Mouse (Mus musculus) hindbrain, postnatal 0 days (tissue): ENCODE results near the gene Unc79. TPM values are rescaled to one million over a fixed set of nuclear protein-coding genes. Genes with fewer than 3 reads are reported as not detected.
A peak's percentile ranks its signal among the peaks of the same experiment; 100 is the strongest.

Source experiments
- ATAC-seq: fragments of 200-750 bp; cut with Nextera tagmentation; 2 replicates; pipeline ENCODE4 v1.8.0; 2017; ENCODE audit warnings: mild to moderate bottlenecking, moderate TSS enrichment, moderate library complexity
- DNase-seq: peaks from one replicate; pipeline ENCODE4 v3.0.0-alpha.2; 2015; ENCODE audit warnings: low spot score
- H3K27ac ChIP-seq: fragments of 300-500 bp; sonication (generic); 2 replicates; pipeline ENCODE4 v1.5.1; 2014; ENCODE audit warnings: mild to moderate bottlenecking
- H3K27me3 ChIP-seq: fragments of 300-500 bp; sonication (generic); 2 replicates; pipeline ENCODE4 v1.6.1; 2014; ENCODE audit warnings: low read length, mixed read lengths; ENCODE audit not compliant: insufficient read depth
- H3K36me3 ChIP-seq: fragments of 300-500 bp; sonication (generic); 2 replicates; pipeline ENCODE4 v1.6.1; 2014; ENCODE audit warnings: low read length, mixed read lengths; ENCODE audit not compliant: insufficient read depth
- H3K4me1 ChIP-seq: fragments of 300-500 bp; sonication (generic); 2 replicates; pipeline ENCODE4 v1.6.1; 2014; ENCODE audit warnings: antibody characterized with exemption, low read length, mixed read lengths; ENCODE audit not compliant: insufficient read depth
- H3K4me2 ChIP-seq: fragments of 300-500 bp; sonication (generic); 2 replicates; pipeline ENCODE4 v1.6.1; 2014; ENCODE audit warnings: low read depth, mild to moderate bottlenecking, low read length, moderate library complexity, mixed read lengths
- H3K4me3 ChIP-seq: fragments of 300-500 bp; sonication (generic); 2 replicates; pipeline ENCODE4 v1.5.1; 2014; ENCODE audit warnings: low read length
- H3K9ac ChIP-seq: fragments of 300-500 bp; sonication (generic); replicated peaks from 2 replicates; pipeline ENCODE4 v1.6.1; 2014; ENCODE audit warnings: mild to moderate bottlenecking, low read length, moderate library complexity, mixed read lengths
- H3K9me3 ChIP-seq: fragments of 300-500 bp; sonication (generic); 2 replicates; pipeline ENCODE4 v1.6.1; 2016; ENCODE audit warnings: low read length, mixed read lengths
- CTCF ChIP-seq: IDR thresholded peaks from 2 replicates; pipeline ENCODE4 v1.5.1; 2016; ENCODE audit warnings: antibody characterized with exemption, control low read depth, low read depth
- WGBS: fragments of 180-500 bp; shearing (Covaris S2); extraction: QIAGEN DNeasy Blood & Tissue Kit; methylation state at CpG from one replicate; pipeline ENCODE4 v1.1.7; 2014; 5-methylcytosine and 5-hydroxymethylcytosine counted together
- polyA plus RNA-seq: library from polyadenylated mRNA; unstranded; fragments of >200 nt; fragmentation: Nextera tagmentation; extraction: Ambion mirVana; gene quantifications from 2 replicates; pipeline ENCODE4 v1.2.1, GENCODE M21; 2015
- total RNA-seq: library from RNA; depleted of rRNA; stranded (reverse); fragments of >200 nt; gene quantifications from 2 replicates; pipeline ENCODE4 v1.2.3, GENCODE M21; 2014

The Unc79 gene
- total and polyA plus RNA-seq, 2 experiments from 2014 or later = 4.7 to 40.7 TPM

DNA sequence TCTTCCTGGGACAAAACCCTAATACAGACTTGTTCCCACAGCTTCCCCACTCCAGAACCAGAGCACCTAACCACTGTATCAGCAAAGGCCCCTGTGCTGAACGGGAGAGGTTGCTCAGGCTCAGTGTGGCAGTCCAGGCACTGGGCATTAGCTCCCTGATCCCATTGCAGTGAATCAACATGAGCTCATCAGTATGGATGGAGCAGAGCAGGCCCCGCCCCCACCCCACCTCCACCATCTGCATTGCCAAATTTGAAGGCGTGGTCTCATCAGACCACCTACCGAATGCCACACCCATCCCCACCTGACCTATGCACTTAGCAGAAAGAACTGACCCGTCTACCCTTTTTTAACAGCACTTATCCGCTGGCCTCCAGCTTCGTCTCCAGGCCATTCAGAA is 234.4 kb downstream of the Unc79 start:
- ATAC-seq = no peak
- WGBS = 34% methylated on average over 7 of the region's 7 CpGs

DNA sequence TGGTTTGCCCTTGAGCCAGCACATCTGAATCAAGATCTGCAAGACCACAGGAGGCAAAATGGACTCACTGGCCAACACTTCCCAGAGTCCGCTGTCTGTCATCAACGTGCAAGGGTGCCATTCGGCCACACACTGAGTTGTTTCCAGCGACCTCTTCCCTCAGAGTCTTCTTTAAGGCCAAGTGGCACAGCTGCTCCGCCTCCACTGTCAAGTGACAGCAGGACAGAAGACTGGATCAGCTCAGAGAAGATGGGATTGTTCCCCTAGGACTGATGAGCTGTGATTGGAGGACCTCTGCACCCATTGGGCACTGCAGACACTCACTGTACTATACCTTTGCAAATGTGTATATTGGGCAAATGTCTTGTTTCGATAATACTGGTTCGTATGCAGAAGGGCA is 238.4 kb downstream of the Unc79 start:
- Histone ChIP-seq H3K27ac (no peak overlapping the region), H3K27me3 (no peaks in the 10 kb centered on the region), H3K4me3 (no peak overlapping the region), H3K9me3 (no peaks in the 10 kb centered on the region), H3K36me3 (peaks cover 5% of the 10 kb centered on the region; the same call in 1 of the 2 replicates), H3K4me1 (no peaks in the 10 kb centered on the region), H3K9ac (no peak overlapping the region), H3K4me2 (no peak overlapping the region)
- DNase-seq = no peak
- no peak for ATAC-seq
- no peak for TF ChIP-seq CTCF
- 82% methylated on average over 7 of the region's 7 CpGs for WGBS

More for the DNA sequence above, 234.4 kb downstream of the Unc79 start:
- Histone ChIP-seq H3K4me1 (no peaks in the 10 kb centered on the region), H3K9me3 (no peaks in the 10 kb centered on the region), H3K36me3 (peaks cover 8% of the 10 kb centered on the region; the same call in 1 of the 2 replicates), H3K27ac (no peak overlapping the region), H3K4me3 (no peak overlapping the region), H3K9ac (no peak overlapping the region), H3K27me3 (no peaks in the 10 kb centered on the region), H3K4me2 (no peak overlapping the region)
- no peak for TF ChIP-seq CTCF
- no peak for DNase-seq

DNA sequence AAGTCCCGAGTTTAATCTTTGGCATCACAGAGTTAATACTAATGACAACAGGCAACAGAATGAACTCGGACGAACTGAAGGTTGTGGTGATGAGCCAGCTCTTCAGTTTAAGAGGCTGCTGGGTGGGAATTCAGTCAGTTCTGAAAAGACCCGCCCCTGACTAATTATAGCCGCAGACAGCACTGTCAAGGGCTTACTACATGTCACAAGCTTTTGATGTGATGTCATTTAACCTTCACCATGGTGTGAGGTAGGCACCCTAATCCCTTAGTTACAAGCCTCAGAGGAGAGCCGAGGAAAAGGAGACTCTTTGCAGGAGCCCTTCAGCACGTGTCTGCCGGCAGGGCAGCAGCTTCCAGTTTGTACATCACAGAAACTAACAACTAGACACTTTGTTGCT is 239.6 kb downstream of the Unc79 start:
- Histone ChIP-seq H3K4me3 (no peak overlapping the region), H3K4me2 (no peak overlapping the region), H3K9ac (no peak overlapping the region), H3K36me3 (0 out of 2 replicates have a peak, but pooled peaks cover 5% of the 10 kb centered on the region), H3K27me3 (no peaks in the 10 kb centered on the region), H3K27ac (no peak overlapping the region), H3K4me1 (no peaks in the 10 kb centered on the region), H3K9me3 (no peaks in the 10 kb centered on the region)
- no peak for TF ChIP-seq CTCF
- ATAC-seq (no peak), DNase-seq (no peak)
- 63% methylated on average over 8 of the region's 8 CpGs for WGBS

DNA sequence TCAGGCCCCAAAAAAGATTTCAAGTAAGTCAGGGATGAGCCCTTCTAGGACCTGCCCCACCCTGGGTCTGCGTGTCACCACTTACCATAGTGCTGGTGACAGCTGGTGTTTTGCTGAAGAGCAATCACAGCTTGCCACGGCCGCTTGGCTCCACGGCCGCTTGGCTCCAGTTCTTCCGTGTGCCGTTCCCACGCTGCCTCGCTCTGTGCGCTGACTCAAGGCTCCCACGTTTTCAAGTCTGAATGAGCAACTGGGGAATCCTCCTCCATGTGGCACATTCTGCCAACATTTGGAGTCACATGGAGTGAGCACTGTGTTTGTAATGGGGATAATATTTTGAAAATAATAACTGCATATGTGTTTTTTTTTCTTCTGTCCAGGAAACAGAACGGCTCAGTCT is 241.1 kb downstream of the Unc79 start:
- H3K9ac ChIP-seq = no peak overlapping the region
- no peak overlapping the region for H3K4me2 ChIP-seq
- TF ChIP-seq CTCF = no peak
- whole genome bisulfite sequencing = 41% methylated on average over 12 of the region's 12 CpGs
- no peaks in the 10 kb centered on the region for H3K4me1 ChIP-seq
- H3K9me3 ChIP-seq = no peaks in the 10 kb centered on the region
- DNase-seq = peak; percentile 61
- no peaks in the 10 kb centered on the region for H3K27me3 ChIP-seq
- ATAC-seq = peak; percentile 18; the same call in 1 of the 2 replicates
- H3K27ac ChIP-seq = no peak overlapping the region
- no peak overlapping the region for H3K4me3 ChIP-seq
- H3K36me3 ChIP-seq = no peaks in the 10 kb centered on the region

DNA sequence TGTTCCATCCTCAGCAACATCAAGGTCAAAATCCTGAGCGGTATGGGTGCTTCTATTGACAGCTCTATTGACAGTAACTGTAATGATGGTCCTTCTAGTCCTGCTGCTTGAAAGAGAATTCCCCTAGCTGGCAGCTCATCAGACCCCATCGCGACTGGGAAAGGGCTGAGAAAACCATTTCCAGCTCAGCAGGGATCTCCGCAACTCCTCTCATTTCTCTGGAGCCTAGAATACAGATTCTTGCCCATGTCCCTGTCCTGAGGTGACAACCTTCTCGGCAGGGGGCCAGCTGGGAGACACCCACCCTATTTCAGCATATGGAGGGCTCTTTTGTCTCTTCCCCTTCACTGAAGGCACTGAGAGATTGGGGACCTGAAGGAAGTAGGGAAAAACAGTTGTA is 244.3 kb downstream of the Unc79 start:
- Histone ChIP-seq H3K4me3 (no peak overlapping the region), H3K27ac (no peak overlapping the region), H3K9me3 (no peaks in the 10 kb centered on the region), H3K27me3 (no peaks in the 10 kb centered on the region; the same call in 1 of the 2 replicates), H3K36me3 (no peaks in the 10 kb centered on the region), H3K9ac (no peak overlapping the region), H3K4me2 (no peak overlapping the region), H3K4me1 (no peaks in the 10 kb centered on the region)
- ATAC-seq = no peak
- WGBS = 65% methylated on average over 5 of the region's 5 CpGs
- no peak for DNase-seq
- no peak for TF ChIP-seq CTCF

DNA sequence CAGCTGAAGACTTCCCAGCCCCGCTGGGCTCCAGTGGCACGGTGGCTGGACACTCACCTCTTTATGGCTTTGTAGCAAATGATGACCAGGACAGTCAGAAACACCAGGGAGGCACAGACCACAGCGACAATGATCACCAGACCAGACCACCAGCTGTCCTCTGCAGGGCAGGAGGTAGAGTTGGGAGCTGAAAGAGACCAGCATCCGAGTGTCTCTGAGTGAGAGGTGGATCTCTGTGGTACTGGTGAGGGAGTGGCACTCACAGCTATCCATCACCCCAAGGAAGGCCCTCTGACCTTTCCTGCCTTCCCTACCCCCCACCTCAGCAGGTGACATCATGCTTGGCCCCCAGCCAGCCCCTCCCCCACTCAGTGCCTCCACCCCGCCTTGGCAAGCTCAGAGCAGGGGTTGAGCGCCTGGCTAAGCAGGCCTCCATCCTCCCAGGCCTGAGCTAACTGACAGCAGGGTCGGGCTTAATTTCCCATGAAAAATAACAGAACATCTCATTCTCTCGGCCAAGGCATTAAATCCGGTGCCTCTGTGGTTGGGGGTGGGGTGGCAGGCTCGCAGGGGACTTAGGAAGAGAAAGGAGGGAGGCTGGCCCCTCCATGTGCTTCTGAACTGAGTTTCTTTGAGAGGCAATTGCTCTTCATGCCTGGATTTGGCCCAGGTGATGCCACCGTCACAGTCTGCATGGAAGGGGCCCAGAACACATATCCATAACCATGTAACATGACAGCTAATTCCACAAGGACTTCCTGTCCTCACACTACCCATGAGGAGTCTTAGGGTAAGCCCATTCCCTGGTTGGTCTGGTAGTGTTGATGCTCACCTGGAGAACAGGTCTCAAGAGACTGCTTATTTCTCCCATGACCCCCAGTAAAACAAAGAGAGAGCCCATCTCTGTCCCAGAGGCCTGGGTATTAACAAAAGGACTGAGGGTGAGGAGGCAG is 254.2 kb downstream of the Unc79 start:
- TF ChIP-seq CTCF = no peak
- no peaks in the 10 kb centered on the region for H3K36me3 ChIP-seq
- H3K9me3 ChIP-seq = no peaks in the 10 kb centered on the region

DNA sequence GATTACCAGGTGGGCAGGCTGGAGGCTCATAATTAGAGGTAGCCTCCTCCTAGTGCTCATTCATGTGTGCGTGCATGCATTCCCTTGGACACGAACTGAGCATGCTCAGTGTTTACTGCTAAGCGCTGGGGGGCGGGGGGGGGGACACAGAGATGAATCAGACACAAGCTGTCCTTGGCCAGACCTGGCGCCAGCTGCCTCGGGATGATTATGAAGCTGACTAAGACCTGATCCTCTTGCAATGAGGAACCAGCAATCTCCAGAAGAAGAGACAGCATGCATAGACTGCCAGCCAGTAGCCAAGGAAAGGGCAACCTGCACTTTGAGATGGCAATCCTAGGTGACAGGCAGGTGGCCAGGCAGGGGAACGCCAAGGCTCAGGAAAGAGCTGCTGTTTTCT is 256.9 kb downstream of the Unc79 start:
- H3K27ac ChIP-seq = no peak overlapping the region
- H3K9ac ChIP-seq = no peak overlapping the region
- 52% methylated on average over 7 of the region's 7 CpGs for WGBS
- no peaks in the 10 kb centered on the region for H3K36me3 ChIP-seq
- H3K4me3 ChIP-seq = no peak overlapping the region
- DNase-seq (peak; percentile 58), ATAC-seq (0 out of 2 replicates have a peak, but pooled peaks have one; percentile 13)
- TF ChIP-seq CTCF = no peak
- no peak overlapping the region for H3K4me2 ChIP-seq
- no peaks in the 10 kb centered on the region for H3K27me3 ChIP-seq
- no peaks in the 10 kb centered on the region for H3K9me3 ChIP-seq
- peaks cover 10% of the 10 kb centered on the region; the same call in 1 of the 2 replicates for H3K4me1 ChIP-seq

More for the DNA sequence above, 254.2 kb downstream of the Unc79 start:
- no peak overlapping the region for H3K9ac ChIP-seq
- 16% methylated on average over 11 of the region's 11 CpGs for WGBS
- H3K4me3 ChIP-seq = no peak overlapping the region
- peak; percentile 68 for DNase-seq
- no peaks in the 10 kb centered on the region; the same call in 1 of the 2 replicates for H3K27me3 ChIP-seq
- peaks cover 10% of the 10 kb centered on the region; the same call in 1 of the 2 replicates for H3K4me1 ChIP-seq
- H3K27ac ChIP-seq = peak overlapping the region; percentile 48; the same call in 1 of the 2 replicates
- peak; percentile 75 for ATAC-seq
- H3K4me2 ChIP-seq = no peak overlapping the region
